Mouse (Mus musculus) liver, postnatal 0 days (tissue): ENCODE data around the gene Rtcb.

Experiments used
- CTCF ChIP-seq: sonication (generic); IDR thresholded peaks from 2 replicates; pipeline ENCODE4 v1.5.1; 2016; ENCODE audit warnings: antibody characterized with exemption, low read depth
- EP300 ChIP-seq: IDR thresholded peaks from 2 replicates; pipeline ENCODE4 v1.6.1; 2016; ENCODE audit warnings: antibody characterized with exemption, low read depth, mild to moderate bottlenecking

GRCm38 (mm10) chr10:85951765-85952443 lies 5.7 kb downstream of the Rtcb start:
- TF ChIP-seq CTCF (no peak), EP300 (no peak)
